Mouse (Mus musculus) cerebellum, adult 2 months (tissue): Measurements from ENCODE around the gene Foxj2.

Experiments used
- CTCF ChIP-seq: fragments of 200-500 bp; IDR thresholded peaks from 2 replicates; pipeline ENCODE4 v1.5.1; 2011; ENCODE audit warnings: low read depth, mild to moderate bottlenecking, control low read depth, low read length, moderate library complexity, borderline replicate concordance; ENCODE audit not compliant: insufficient read depth
- POLR2A ChIP-seq: fragments of 200-500 bp; IDR thresholded peaks from 2 replicates; pipeline ENCODE4 v1.6.1; 2011; ENCODE audit warnings: low read length, control low read depth, borderline replicate concordance; ENCODE audit not compliant: insufficient read depth

DNA sequence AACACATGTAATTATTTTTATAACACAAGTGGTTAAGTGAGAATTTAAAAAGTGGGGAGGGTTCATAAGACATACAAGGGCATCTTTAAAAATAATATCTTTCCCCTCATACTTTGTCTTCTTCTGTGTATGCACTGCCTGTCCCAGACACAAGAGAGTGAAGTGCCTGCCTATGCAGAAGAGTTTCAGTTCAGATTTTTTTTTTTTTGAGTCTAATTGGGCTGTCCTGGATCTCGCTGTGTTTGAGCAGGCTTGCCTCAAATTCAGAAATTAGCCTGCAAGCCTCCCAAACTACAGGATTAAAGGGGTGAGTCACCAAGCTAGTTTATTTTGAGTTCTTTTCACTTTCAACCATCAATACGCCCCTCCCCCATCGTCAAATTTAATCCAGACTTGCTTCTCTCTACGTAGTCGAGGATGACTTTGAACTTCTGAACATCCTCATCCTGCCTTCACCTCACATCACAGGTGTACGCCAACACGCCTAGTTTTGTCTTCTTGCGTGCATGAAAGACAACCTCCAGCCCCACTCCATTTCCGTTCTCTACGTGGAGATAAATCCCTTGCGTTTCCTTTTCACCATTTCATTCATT, 9.6 kb upstream of the Foxj2 start:
- TF ChIP-seq CTCF = no peak
- no peak for TF ChIP-seq POLR2A
